Mouse (Mus musculus) small intestine, adult 2 months (tissue): ENCODE data around the gene Wdr62. TPM values are rescaled to one million over a fixed set of nuclear protein-coding genes. Genes with fewer than 3 reads are reported as not detected.

Experiments
- H3K27ac ChIP-seq: fragments of 200-500 bp; 2 replicates; pipeline ENCODE4 v1.5.1; 2012; ENCODE audit warnings: low read depth, low read length, control low read depth, inconsistent platforms; ENCODE audit not compliant: insufficient read depth
- H3K27me3 ChIP-seq: fragments of 200-500 bp; 2 replicates; pipeline ENCODE4 v1.6.1; 2012; ENCODE audit warnings: mild to moderate bottlenecking, moderate library complexity, low read length, inconsistent platforms; ENCODE audit not compliant: control insufficient read depth, insufficient read depth
- H3K36me3 ChIP-seq: fragments of 200-500 bp; 2 replicates; pipeline ENCODE4 v1.6.1; 2012; ENCODE audit warnings: mild to moderate bottlenecking, low read length, control low read depth, inconsistent platforms; ENCODE audit not compliant: control insufficient read depth, insufficient read depth
- H3K4me1 ChIP-seq: fragments of 200-500 bp; 2 replicates; pipeline ENCODE4 v1.6.1; 2012; ENCODE audit warnings: low read length, inconsistent platforms, mixed read lengths; ENCODE audit not compliant: control insufficient read depth, insufficient read depth, insufficient read length
- H3K4me3 ChIP-seq: fragments of 200-500 bp; 2 replicates; pipeline ENCODE4 v1.5.1; 2012; ENCODE audit warnings: low read depth, mild to moderate bottlenecking, control low read depth, inconsistent platforms, low read length, moderate library complexity
- CTCF ChIP-seq: fragments of 200-500 bp; IDR thresholded peaks from 2 replicates; pipeline ENCODE4 v1.5.1; 2012; ENCODE audit warnings: low read depth, mild to moderate bottlenecking, control low read depth, inconsistent platforms, low read length, moderate library complexity, mixed read lengths; ENCODE audit not compliant: insufficient replicate concordance, insufficient read length; ENCODE audit errors: extremely low read depth
- POLR2A ChIP-seq: fragments of 200-500 bp; IDR thresholded peaks from 2 replicates; pipeline ENCODE4 v1.6.1; 2012; ENCODE audit warnings: low read depth, mild to moderate bottlenecking, control low read depth, inconsistent platforms, low read length, moderate library complexity
- WGBS: fragments of 180-500 bp; shearing (Covaris S2); methylation state at CpG from one replicate; pipeline ENCODE4 v1.1.7; 2018; 5-methylcytosine and 5-hydroxymethylcytosine counted together
- polyA plus RNA-seq: library from polyadenylated mRNA; depleted of rRNA; stranded (reverse); fragments of >200 nt; gene quantifications from 2 replicates; pipeline ENCODE4 v1.2.3, GENCODE M21; 2012

Gene Wdr62
- polyA plus RNA-seq, 1 experiment = 15.9 TPM

- WGBS = 46% methylated on average over 2 of the region's 2 CpGs
- no peak overlapping the region for H3K27ac ChIP-seq
- H3K27me3 ChIP-seq = no peaks in the 10 kb centered on the region
- no peaks in the 10 kb centered on the region for H3K36me3 ChIP-seq
- TF ChIP-seq POLR2A (no peak), CTCF (no peak)
- no peak overlapping the region for H3K4me3 ChIP-seq
- peaks cover 2% of the 10 kb centered on the region for H3K4me1 ChIP-seq
These were observed 1.3 kb downstream of the Wdr62 start for GRCm38 (mm10) chr7:30278911-30279310.

- Histone ChIP-seq H3K4me1 (no peaks in the 10 kb centered on the region), H3K36me3 (no peaks in the 10 kb centered on the region), H3K27me3 (no peaks in the 10 kb centered on the region), H3K4me3 (no peak overlapping the region), H3K27ac (no peak overlapping the region)
- TF ChIP-seq POLR2A = no peak
- TF ChIP-seq CTCF = no peak
- 80% methylated on average over 6 of the region's 6 CpGs for WGBS
These were observed 5.8 kb downstream of the Wdr62 start for GRCm38 (mm10) chr7:30274383-30274782.

DNA sequence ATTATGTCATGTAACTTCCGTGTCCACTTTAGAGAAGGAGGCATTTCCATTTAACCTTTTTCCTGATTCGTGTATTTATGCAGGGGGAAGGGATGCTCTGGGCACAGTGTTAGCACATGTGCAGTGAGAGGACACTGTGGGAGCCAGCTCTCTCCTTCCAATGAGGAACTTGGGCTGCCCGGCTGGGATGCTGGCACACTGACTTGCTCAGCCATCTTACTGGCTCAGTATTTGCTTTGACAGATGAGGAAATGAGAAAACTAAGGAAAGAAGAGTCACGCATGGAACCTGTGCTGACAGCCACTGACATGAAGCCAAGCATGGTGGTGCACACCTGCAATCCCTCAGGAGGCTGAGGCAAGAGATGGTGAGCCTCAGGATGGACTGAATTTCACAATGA is 10.6 kb downstream of the Wdr62 start:
- no peaks in the 10 kb centered on the region for H3K27me3 ChIP-seq
- no peak for TF ChIP-seq POLR2A
- no peak for TF ChIP-seq CTCF
- 85% methylated on average over 4 of the region's 4 CpGs for WGBS
- no peak overlapping the region for H3K4me3 ChIP-seq
- H3K27ac ChIP-seq = no peak overlapping the region
- H3K36me3 ChIP-seq = 0 out of 2 replicates have a peak, but pooled peaks cover 1% of the 10 kb centered on the region
- no peaks in the 10 kb centered on the region for H3K4me1 ChIP-seq

GRCm38 (mm10) chr7:30266780-30267179 is 13.4 kb downstream of the Wdr62 start:
- Histone ChIP-seq H3K27ac (no peak overlapping the region), H3K4me1 (no peaks in the 10 kb centered on the region), H3K27me3 (no peaks in the 10 kb centered on the region), H3K4me3 (no peak overlapping the region), H3K36me3 (0 out of 2 replicates have a peak, but pooled peaks cover 1% of the 10 kb centered on the region)
- TF ChIP-seq POLR2A = no peak
- no peak for TF ChIP-seq CTCF
- WGBS = 88% methylated on average over 3 of the region's 3 CpGs

- 89% methylated on average over 7 of the region's 7 CpGs for WGBS
- TF ChIP-seq CTCF = no peak
- TF ChIP-seq POLR2A = no peak
- no peaks in the 10 kb centered on the region for H3K27me3 ChIP-seq
- H3K27ac ChIP-seq = no peak overlapping the region
- H3K4me1 ChIP-seq = no peaks in the 10 kb centered on the region
- 0 out of 2 replicates have a peak, but pooled peaks cover 1% of the 10 kb centered on the region for H3K36me3 ChIP-seq
- H3K4me3 ChIP-seq = no peak overlapping the region
These were observed 14.3 kb downstream of the Wdr62 start for GRCm38 (mm10) chr7:30265935-30266334.

DNA sequence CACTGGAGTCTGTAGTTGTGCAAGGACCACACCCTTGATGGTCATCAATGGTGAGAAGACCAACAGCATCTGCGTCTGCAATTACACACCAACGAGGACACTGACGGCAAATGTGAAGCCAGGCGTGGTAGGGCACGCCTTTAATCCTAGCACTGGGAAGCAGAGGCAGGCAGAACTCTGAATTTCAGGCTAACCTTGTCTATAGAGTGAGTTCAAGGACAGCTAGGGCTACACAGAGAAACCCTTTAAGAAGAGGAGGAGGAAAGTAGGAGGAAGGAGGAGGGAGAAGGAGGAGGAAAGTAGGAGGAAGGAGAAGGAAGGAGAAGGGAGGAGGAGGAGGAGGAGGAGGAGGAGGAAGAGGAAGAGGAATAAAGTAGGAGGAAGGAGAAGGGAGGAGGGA is 14.7 kb downstream of the Wdr62 start:
- Histone ChIP-seq H3K27ac (no peak overlapping the region), H3K36me3 (0 out of 2 replicates have a peak, but pooled peaks cover 1% of the 10 kb centered on the region), H3K4me3 (no peak overlapping the region), H3K4me1 (no peaks in the 10 kb centered on the region), H3K27me3 (no peaks in the 10 kb centered on the region)
- TF ChIP-seq CTCF (no peak), POLR2A (no peak)
- WGBS = 90% methylated on average over 5 of the region's 5 CpGs

- Histone ChIP-seq H3K4me1 (no peaks in the 10 kb centered on the region), H3K27ac (no peak overlapping the region), H3K27me3 (no peaks in the 10 kb centered on the region), H3K36me3 (peaks cover 1% of the 10 kb centered on the region; the same call in 1 of the 2 replicates), H3K4me3 (no peak overlapping the region)
- 52% methylated on average over 2 of the region's 2 CpGs for WGBS
- TF ChIP-seq CTCF (no peak), POLR2A (no peak)
These were observed 15.2 kb downstream of the Wdr62 start for GRCm38 (mm10) chr7:30265041-30265440.
